Mouse (Mus musculus) ES-CJ7 (cell line): ENCODE results near the gene Twnk.

Experiments
- DNase-seq: peaks from one replicate; pipeline ENCODE4 v3.0.0; 2011; ENCODE audit warnings: low read depth, low spot score

The Twnk gene

DNA sequence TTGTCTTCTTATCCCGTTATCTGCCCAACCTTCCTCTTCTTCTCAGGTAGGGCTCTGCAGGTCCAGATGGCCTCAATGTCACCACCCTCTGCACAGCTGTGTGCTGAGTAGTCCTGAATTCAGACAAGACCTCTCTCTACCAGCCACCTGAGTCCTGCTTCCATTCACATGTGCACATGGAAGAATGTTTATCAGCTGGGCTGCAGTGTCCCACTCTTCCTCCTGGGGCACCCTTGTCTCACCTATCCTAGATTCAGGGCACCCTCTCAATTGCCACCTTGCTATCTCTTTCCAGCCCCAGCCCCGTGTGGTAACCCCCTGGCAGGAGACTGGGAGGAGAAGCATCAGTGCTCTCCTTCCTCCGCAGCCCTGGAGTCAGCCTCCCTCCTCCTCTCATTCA is 3.2 kb upstream of the Twnk start:
- DNase-seq: no peak

DNA sequence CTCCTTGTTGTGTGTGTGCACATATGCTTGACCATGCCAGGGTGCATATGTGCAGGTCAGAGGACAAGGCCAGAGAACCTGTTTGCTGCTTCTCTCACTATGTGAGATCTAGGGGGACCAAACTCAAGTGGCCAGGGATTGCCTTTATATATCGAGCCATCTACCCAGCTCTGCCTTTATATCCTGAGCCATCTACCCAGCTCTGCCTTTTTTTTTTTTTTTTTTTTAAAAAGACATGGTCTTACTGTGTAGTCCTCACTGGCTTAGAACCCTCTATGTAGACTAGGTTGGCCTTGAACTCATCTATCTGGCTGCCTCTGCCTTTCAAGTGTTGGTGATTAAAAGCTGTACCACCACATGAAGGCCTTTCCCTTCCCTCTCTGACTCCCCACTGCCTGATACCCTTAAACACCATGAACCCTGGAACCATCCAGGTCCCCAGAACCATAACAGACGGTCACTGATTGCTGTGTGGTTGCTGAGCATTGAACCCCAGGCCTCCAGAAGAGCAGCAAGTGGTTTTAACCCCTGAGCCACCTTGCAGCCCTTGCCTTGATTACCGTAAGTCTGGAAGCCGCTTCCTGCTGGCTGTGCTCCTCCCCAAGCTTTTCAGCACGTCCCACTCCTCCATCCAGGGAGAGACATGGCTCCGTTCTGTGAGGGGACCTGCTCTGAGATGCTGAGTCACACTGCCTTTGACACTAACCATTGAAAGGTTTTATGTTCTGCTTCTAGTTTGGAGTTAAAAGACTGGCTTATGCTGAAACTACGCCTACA is 1.5 kb upstream of the Twnk start:
- no peak for DNase-seq

DNA sequence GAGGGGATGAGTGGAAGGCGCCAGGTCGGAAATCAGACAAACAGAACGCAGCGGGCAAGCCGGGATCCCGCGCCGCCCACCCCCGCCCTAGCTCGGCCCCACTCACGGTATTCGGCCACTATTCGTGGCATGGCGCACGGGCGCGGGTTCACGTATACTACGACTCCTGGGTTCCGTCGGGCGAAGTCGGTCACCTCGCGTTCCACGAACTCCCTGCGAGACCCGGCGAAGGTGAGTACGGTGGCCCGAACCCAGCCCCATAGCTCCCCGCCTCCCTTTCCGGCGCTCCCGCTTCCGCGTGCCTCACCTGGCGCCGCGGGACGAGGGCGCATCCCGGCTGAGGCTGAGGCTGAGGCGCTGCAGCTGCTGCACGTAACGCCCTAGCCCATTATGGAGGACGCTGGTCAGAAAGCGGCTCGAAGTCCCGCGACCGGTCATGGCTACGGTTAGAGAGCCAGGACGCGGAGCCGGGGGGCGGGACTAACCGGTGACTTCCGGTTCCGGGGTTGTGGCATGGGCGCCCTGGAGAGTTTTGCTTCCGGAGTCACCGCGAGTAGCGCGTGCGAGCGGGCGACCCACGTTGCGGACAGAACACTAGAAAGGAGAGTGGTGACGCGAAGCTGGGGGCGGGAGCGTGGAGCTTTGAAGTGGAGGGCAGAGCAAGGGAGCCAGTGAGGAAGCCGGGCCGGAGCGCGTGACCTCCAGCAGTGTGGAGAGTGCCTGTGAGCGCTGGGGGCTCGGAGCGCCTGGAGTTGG is 672 bp downstream of the Twnk start, which contains the start of gene Mrpl43:
Mrpl43 (minus strand) TSS at position 486 of the 756 bp plus-strand sequence.
- peak; percentile 93 for DNase-seq

DNA sequence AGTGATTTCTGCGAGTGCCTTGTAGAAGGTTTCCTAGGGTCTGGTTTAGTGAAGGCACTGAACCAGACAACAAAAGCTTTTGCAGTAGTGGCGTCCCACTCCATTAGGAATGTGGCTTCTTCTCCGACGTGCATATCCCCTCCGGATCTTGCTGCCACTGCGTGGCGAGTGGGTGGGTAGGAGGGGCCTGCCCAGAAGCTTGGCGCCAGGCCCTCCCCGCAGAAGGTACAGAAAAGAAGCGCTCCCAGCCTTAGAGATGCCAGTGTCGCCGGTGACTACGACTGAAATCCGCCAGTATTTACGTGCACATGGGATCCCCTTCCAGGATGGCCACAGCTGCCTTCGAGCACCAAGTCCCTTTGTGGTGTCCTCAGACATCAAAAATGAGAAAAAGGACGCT is 1.6 kb downstream of the Twnk start:
- DNase-seq: no peak

DNA sequence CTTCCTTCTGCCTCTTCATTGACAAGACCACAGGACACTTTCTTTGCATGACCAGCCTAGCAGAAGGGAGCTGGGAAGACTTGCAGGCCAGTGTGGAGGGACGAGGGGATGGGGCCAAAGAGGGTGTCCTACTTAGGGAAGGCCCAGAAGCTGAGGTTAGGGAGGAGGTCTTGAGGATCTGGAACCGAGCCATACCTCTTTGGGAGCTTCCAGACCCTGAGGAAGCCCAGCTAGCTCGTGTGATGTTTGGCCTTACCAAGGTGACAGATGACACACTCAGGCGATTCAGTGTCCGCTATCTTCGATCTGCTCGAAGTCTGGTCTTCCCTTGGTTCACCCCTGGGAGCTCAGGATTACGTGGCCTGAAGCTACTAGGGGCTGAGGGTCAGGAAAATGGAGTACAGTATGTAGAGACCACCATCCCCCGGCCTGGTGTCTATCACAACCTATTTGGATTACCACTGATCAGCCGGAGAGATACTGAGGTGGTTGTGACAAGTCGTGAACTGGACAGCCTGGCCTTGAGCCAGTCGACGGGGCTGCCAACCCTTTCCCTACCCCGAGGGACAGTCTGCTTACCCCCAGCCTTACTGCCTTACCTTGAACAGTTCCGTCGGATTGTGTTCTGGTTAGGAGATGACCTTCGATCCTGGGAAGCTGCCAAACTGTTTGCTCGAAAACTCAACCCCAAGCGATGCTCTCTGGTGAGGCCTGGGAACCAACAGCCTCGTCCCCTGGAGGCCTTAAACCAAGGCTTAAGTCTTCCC is 2.1 kb downstream of the Twnk start:
- no peak for DNase-seq

DNA sequence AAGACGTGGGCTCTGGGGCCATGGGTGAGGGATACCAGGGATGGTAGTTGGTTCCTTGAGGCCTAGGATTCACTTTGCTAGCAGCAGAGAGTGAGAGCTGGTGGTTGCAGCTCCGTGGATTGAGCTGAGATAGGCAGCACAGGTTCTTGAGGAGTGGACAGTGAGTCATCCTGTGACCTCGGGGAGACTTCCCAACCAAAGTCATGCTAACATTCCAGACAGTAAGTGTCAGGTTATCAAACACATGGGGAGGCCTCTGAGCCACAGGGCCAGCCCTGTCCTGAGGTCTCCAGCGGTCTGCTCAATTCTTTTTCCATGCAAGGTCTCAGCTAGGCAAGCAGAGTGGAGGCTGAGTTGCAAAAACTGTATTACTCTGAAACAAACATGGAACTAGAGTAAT is 5.2 kb downstream of the Twnk start:
- DNase-seq: no peak

DNA sequence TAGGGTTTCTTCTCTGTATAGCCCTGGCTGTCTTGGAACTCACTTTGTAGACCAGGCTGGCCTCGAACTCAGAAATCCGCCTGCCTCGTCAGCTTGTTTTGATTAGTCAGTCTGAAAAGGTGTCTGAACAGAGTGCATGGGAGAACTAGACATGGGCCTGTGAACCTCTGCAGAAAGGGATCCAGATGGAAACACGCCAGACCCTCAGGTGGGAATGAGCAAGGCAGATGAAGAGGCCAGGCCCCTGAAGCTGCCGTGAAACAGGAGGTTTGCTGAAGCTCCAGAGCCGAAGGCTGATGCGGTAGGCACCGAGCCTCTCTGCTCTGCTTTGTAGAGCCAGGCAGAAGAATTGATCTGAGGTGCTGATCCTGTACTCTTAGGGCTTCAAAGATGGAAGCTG is 6.8 kb downstream of the Twnk start:
- no peak for DNase-seq

DNA sequence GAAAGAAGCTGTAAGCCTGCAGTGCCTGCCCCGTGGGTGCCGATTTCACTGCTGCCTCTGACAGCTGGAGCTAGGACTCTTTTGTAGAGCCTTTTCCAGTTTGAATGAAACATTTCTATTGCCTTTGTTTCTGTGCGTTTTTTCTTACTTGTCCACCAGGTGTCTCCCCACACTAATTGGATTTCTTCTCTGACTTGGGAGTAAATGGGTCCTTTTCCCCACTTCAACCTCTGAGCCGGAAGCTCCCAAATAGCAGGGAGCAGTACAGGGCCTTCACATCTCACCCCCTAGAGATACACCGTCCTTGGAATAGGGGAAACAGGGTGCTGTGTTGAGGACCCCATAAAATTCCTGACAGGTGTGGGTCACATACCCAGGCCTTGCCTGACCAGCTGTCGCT is 7.2 kb downstream of the Twnk start:
- peak; percentile 59 for DNase-seq

DNA sequence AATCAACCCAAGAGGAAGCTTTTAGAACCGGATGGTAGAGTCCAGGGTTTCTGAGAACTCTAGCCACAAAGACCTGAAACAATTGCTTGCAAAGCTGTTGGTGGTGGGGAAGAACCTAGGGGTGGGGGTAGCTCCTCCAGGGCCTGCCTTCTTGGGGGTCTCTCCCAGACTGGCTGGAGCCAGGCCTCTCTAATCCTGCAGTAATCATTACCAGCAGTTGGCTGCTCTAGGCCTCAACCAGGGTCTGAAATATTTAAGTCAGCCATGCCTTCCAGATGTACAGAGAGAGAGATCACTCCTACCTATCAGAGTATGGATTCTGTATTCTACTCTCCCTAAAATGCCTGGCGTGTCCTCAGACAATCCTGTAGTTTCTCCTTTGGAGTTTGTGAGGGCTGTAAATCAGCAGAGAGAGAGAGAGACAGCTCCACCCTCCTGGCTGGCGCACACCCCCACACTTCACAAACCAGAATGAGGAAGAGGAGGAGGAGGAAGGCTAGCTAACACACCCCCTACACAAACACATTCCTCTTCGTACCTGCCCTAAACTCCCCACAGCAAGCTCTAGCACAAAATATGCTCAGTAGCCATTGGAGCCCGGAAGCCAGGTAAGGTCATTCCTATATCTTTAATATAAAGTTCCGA is 8.2 kb downstream of the Twnk start:
- no peak for DNase-seq

DNA sequence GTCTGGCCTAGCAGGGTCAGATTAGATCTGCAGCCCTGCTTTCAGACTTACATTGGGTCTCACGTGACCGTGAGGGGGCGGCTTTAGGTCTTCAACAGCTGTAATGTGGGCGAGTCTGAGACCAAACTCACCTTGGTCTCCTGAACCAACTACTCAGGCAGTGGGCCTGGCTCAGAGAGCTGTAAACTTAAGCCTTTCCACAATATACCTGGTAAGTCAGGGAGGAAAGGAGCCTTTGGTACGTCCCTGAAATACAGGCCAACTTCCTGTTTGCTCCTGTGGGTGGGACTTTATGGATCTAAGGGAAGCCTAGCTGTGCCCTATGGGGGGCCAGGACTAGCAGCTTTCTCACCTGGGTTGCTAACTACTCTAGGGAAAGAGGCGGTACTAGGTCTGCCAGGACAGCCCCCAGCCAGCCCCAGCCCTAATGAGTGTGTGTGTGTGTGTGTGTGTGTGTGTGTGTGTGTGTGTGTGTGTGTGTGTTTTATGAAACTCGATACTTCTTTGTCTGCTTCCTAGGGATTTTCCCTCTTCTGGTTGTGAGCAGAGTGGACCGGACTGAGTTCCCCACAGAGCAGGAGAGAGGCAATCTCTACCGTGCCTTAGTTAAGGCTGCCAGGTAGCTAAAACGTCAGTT is 9.0 kb downstream of the Twnk start, which contains the start of gene Lzts2:
Lzts2 (plus strand) TSS at position 80 of the 637 bp plus-strand sequence.
- DNase-seq: peak; percentile 57

DNA sequence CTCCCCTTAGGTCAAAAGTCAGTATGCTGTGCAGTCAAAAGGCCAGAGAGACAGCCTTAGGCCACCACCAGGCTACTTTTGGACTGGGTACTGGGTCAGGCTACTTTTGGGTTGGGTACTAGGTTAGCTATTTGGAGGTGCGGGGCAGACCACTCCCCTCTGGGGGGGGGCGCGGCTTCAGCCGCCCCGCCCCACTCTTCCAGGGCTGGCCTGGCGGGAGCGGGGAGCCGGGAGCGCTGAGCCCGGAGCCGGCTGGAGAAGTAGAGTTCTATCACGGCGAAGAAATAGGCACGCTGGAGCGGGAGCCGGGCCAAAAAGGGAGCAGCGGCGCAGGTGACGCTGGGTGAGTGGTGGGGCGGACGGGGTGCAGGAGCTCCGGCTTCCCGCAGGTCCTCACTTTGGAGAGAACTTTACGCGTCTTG is 9.5 kb downstream of the Twnk start:
- no peak for DNase-seq

DNA sequence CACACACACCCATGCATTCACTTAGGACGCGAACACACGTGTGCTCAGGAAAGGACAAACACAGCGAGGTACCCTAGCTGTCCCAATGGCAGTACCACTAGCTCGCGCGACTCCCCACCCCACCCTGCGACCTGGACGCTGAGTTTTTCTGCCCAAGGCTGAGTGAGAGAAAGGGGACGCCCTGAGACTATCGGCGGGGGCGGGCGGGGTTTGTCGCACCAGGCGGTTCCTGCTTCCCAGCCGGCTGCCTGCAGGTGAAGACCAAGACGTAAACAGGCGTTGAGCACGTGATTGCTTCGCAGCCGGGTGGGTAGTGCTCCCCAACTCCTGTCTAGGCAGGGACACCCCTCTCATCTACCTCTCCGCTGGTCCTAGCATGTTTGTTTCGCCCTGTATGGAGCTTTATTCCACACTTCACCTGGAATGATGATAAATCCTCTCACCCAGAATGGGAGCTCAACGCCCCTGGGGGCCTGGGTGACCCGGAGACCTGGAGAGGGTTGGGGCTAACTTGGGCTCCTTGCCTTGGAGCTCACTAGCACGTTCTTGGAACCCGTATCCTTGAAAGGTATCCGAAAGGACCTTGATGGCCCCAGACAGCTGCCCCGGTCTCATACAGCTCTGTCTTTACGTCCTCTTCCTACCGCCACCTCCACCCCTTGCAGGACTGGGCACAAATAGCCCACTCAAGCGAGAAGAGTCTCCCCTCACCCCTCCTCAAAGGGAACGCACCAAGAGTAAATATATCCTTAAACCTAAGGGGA is 10.2 kb downstream of the Twnk start:
- peak; percentile 66 for DNase-seq

DNA sequence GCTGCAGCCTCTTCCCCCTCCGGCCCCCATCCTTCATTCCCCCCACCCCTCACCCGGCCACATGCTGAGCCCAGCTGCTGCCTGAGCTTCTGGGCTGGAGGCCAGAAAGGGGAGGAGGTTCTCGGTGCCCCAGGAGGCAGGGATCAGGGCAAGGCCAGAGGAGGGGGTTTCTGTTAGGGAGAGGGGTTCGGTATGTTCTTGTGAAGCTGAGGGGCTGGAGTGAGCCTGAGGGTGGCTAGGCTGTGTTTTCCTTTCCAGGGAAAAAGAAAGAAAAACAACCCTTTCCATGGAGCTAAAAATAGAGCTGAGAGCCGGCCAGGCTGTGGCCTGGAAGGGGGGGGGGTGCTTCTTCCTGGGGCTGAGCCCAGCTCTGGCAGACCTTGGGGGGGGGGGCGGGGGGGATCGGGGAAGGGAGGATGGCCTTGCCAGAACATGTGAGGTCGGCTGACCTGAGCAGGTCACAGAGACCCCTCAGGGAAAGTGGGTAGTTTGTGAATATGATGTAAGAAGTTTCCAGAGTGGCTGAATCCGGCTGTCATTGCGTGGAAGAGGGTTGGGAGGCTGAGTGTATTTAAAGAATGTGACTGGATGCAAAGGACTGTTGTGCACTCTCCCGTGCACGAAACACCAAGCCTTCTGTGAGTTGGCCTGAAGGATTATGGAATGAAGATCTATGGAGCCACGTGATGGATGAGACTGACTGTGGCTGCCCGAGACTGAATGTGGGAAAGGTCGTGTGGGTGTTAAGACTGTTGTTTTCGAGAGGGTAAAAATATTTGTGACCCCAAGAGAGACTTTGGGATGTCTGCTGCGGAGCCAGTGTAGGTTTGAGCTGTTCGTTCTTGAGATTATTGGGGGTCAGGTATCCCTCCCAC is 11.1 kb downstream of the Twnk start:
- DNase-seq: no peak

DNA sequence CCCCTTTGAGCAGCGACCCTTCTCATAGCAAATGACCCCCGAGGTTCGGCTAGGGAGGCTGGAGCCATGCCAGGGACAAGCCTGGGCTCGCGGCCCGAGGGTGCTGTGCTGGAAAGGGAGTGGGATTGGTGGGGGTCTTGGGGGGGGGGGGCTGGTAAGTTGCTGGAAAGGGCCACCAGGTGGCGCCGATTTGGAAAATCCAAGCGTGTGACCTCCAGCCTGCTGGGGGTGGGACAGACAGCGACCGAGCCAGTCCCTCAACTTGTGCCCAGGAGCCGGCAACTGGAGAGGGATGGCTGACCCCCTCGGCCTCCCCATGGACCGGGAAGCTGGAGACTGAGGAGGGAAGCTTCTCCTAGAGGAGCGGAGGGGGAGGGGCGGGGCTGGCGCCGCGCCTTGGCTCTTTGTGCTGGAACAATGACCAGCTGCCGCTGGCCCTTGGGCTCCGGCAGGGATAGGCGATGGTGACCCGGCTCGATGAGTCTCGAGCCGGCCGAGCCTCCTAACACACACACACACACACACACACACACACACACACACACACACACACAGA is 11.8 kb downstream of the Twnk start:
- no peak for DNase-seq

DNA sequence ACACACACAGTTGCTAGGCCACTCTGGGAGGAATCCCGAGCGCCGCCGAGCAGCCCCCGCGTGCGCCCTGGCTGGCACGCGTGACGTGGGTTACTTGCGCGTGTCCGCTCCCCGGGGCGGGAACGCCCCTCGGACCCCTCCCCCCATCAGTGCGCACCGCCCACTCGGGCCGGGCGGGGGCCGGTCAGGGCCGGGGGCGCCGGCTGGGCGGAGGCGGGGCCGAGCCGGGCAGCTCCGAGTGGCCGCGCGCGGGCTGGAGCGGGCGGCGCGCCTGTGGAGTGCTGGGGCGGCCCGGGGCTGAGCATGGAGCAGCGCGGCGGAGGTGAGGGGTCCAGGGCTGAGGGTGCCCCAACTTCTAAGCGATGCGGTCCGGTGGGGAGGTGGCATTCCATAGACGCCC is 12.4 kb downstream of the Twnk start:
- DNase-seq: no peak

DNA sequence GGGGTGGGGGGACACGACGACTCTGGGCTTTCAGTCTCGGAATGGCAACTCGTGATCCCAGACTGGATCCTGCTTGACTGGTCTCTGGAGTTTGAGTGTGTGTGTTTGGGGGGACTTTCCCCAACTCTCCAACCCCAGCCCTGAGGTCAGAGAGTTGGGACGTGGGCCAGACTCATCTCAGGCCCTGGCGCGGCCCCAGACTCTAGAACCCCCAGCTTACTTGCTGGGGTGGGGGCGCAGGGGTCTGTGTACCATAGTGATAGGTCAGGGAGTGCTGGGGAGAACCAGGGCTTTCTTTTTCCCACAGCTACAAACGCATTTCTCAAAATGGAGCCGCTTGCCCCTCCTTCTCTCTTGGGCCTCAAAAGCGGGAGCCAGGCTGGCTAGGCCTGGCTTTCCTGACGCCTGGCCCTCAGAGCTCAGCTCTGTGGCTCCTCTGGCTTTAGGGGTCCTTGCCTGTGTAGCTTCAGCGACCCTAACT is 12.9 kb downstream of the Twnk start:
- DNase-seq: no peak

DNA sequence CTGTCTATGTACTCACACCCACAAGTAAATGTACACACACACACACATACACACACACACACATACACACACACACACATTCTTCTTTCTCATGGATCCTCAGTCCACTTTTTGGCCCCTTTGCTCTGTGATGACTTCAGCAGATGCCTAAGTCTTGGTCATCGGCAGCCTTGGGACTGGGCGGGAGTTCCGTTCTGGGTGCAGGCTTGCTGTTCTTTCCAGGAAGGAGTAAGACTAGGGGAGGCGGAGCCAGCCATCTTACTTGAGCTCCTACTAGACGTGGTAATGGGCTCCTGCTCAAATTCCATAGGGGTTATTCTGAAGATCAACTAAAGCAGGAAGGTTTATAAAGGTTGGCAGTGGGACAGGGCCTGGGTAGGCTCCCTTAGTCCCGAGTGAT is 14.9 kb downstream of the Twnk start:
- DNase-seq: no peak

DNA sequence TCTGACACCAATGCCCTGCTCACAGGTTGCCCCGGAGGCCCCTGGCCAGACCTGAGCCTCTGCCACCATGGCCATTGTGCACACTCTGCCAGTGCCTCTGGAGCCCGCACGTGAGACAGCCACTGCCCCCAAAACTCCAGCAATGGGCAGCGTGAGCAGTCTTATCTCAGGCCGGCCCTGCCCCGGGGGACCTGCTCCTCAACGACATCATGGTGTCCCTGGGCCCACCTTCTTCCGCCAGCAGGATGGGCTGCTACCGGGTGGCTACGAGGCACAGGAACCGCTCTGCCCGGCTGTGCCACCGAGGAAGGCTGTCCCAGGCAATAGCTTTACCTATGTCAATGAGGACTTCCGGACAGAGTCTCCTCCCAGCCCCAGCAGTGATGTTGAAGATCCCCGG is 15.9 kb downstream of the Twnk start:
- no peak for DNase-seq

DNA sequence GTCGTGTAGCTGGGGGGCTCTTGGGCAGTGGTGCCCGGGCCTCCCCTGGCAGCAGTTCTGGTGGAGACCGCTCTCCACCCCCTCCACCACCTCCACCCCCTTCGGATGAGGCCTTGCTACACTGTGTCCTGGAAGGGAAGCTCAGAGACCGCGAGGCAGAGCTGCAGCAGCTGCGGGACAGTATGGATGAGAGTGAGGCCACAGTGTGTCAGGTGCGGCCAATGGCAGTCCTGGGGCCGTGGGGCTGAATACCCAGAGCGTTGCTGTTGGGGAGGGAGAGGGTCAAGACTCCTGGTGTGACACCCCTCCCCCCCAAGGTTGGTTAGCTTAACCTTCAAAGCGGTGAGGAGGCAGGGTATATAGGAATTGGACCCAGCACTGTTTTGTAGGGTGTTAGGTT is 18.5 kb downstream of the Twnk start:
- DNase-seq: no peak
